Mouse (Mus musculus): ENCODE results near the gene Prex1. TPM values are rescaled to one million over a fixed set of nuclear protein-coding genes. Genes with fewer than 3 reads are reported as not detected.

Prex1 gene
- total and polyA plus RNA-seq, 3 experiments = 11.2 to 35.4 (median 18.2) TPM

GRCm38 (mm10) chr2:166661971-166662370 lies 51.7 kb downstream of the Prex1 start:
- DNase-seq = no peak

- DNase-seq = no peak
These were observed 52.1 kb downstream of the Prex1 start for GRCm38 (mm10) chr2:166661498-166661897.

GRCm38 (mm10) chr2:166658380-166658779 lies 55.3 kb downstream of the Prex1 start:
- DNase-seq = peak; percentile 15

GRCm38 (mm10) chr2:166657451-166658011 lies 56.1 kb downstream of the Prex1 start:
- DNase-seq = peak; percentile 38

- no peak for DNase-seq
These were observed 57.0 kb downstream of the Prex1 start for GRCm38 (mm10) chr2:166656630-166657029.

GRCm38 (mm10) chr2:166655727-166656520 lies 57.7 kb downstream of the Prex1 start:
- DNase-seq = peak; percentile 17

GRCm38 (mm10) chr2:166655308-166655707 lies 58.3 kb downstream of the Prex1 start:
- no peak for DNase-seq

GRCm38 (mm10) chr2:166654875-166655274 lies 58.8 kb downstream of the Prex1 start:
- DNase-seq = no peak

GRCm38 (mm10) chr2:166653564-166653963 lies 60.1 kb downstream of the Prex1 start:
- DNase-seq = no peak

- DNase-seq = no peak
These were observed 61.0 kb downstream of the Prex1 start for GRCm38 (mm10) chr2:166652672-166653071.

GRCm38 (mm10) chr2:166651317-166652030 lies 62.2 kb downstream of the Prex1 start:
- DNase-seq = no peak

- peak; percentile 66 for DNase-seq
These were observed 63.2 kb downstream of the Prex1 start for GRCm38 (mm10) chr2:166650414-166650813.

GRCm38 (mm10) chr2:166647242-166647641 lies 66.4 kb downstream of the Prex1 start:
- no peak for DNase-seq

- DNase-seq = peak; percentile 42
These were observed 67.1 kb downstream of the Prex1 start for GRCm38 (mm10) chr2:166646434-166647088.

GRCm38 (mm10) chr2:166644816-166645215 lies 68.8 kb downstream of the Prex1 start:
- no peak for DNase-seq

- DNase-seq = no peak
These were observed 71.0 kb downstream of the Prex1 start for GRCm38 (mm10) chr2:166642581-166642987.

GRCm38 (mm10) chr2:166639750-166640149 lies 73.9 kb downstream of the Prex1 start:
- DNase-seq = no peak

- DNase-seq = peak; percentile 46
These were observed 74.5 kb downstream of the Prex1 start for GRCm38 (mm10) chr2:166638947-166639641.

GRCm38 (mm10) chr2:166638079-166638800 lies 75.4 kb downstream of the Prex1 start:
- DNase-seq = no peak

- DNase-seq = no peak
These were observed 76.0 kb downstream of the Prex1 start for GRCm38 (mm10) chr2:166637673-166637990.

Data from adrenal gland, adult 2 months (tissue).